Mouse (Mus musculus) heart, embryonic 10.5 days (tissue): Measurements from ENCODE around the gene Tmtc4. TPM values are rescaled to one million over a fixed set of nuclear protein-coding genes. Genes with fewer than 3 reads are reported as not detected.

Experiments
- DNase-seq: peaks from one replicate; pipeline ENCODE4 v3.0.0-alpha.2; 2017; ENCODE audit warnings: low spot score
- H3K27ac ChIP-seq: fragments of 300-500 bp; sonication (generic); 2 replicates; pipeline ENCODE4 v1.5.1; 2016; ENCODE audit warnings: mild to moderate bottlenecking
- H3K27me3 ChIP-seq: fragments of 300-500 bp; sonication (generic); 2 replicates; pipeline ENCODE4 v1.6.1; 2016; ENCODE audit warnings: mild to moderate bottlenecking; ENCODE audit not compliant: poor library complexity, insufficient read depth, severe bottlenecking
- H3K36me3 ChIP-seq: fragments of 300-500 bp; sonication (generic); 2 replicates; pipeline ENCODE4 v1.6.1; 2016; ENCODE audit warnings: mild to moderate bottlenecking, moderate library complexity
- H3K4me1 ChIP-seq: fragments of 300-500 bp; sonication (generic); 2 replicates; pipeline ENCODE4 v1.6.1; 2016; ENCODE audit warnings: mild to moderate bottlenecking
- H3K4me3 ChIP-seq: fragments of 300-500 bp; sonication (generic); 2 replicates; pipeline ENCODE4 v1.5.1; 2016; ENCODE audit warnings: mild to moderate bottlenecking, moderate library complexity
- H3K9me3 ChIP-seq: fragments of 300-500 bp; sonication (generic); 2 replicates; pipeline ENCODE4 v1.6.1; 2016; ENCODE audit warnings: mild to moderate bottlenecking, moderate library complexity
- WGBS: fragments of 180-500 bp; shearing (Covaris S2); methylation state at CpG from one replicate; pipeline ENCODE4 v1.1.7; 2016; 5-methylcytosine and 5-hydroxymethylcytosine counted together
- polyA plus RNA-seq: library from polyadenylated mRNA; unstranded; fragments of >200 nt; fragmentation: Nextera tagmentation; extraction: Ambion mirVana; gene quantifications from 2 replicates; pipeline ENCODE4 v1.2.1, GENCODE M21; 2016

The Tmtc4 gene
- polyA plus RNA-seq, 1 experiment from 2014 or later, result 23.2 TPM

DNA sequence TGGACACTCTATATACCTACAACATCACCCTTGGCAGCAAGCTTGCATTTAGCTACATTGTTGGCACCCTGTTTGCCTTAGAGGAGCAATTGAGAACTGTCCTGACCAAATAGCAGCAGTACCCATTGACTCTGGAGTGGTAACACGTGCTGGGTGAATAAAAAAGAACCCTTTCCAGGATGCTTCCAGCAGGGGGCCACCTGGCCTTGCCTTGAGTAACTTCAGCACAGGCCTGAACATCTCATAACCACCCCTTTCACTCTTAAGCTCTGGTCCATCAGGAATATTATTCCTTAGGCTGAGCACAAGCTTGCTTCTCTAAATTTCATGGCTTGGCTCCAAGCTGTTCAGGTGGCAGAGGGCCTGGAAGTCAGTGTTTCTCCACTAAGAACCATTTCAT lies 30.5 kb downstream of the Tmtc4 start:
- peaks cover 3% of the 10 kb centered on the region; the same call in 1 of the 2 replicates for H3K36me3 ChIP-seq
- H3K4me3 ChIP-seq, result no peak overlapping the region
- no peak overlapping the region for H3K27ac ChIP-seq
- DNase-seq, result no peak
- H3K4me1 ChIP-seq, result no peaks in the 10 kb centered on the region
- H3K9me3 ChIP-seq, result no peaks in the 10 kb centered on the region
- WGBS, result 14% methylated on average over 1 of the region's 1 CpGs
- H3K27me3 ChIP-seq, result no peaks in the 10 kb centered on the region

- Histone ChIP-seq H3K27ac (no peak overlapping the region), H3K27me3 (no peaks in the 10 kb centered on the region), H3K9me3 (no peaks in the 10 kb centered on the region), H3K36me3 (peaks cover 3% of the 10 kb centered on the region; the same call in 1 of the 2 replicates), H3K4me3 (no peak overlapping the region), H3K4me1 (no peaks in the 10 kb centered on the region)
- 93% methylated on average over 1 of the region's 1 CpGs for WGBS
- no peak for DNase-seq
Observed at GRCm38 (mm10) chr14:122952556-122952955, 31.3 kb downstream of the Tmtc4 start.

GRCm38 (mm10) chr14:122951676-122952445 lies 32.0 kb downstream of the Tmtc4 start:
- no peak for DNase-seq
- H3K27me3 ChIP-seq, result no peaks in the 10 kb centered on the region
- H3K4me1 ChIP-seq, result no peaks in the 10 kb centered on the region
- peaks cover 3% of the 10 kb centered on the region; the same call in 1 of the 2 replicates for H3K36me3 ChIP-seq
- WGBS, result 84% methylated on average over 6 of the region's 6 CpGs
- no peak overlapping the region for H3K4me3 ChIP-seq
- H3K9me3 ChIP-seq, result no peaks in the 10 kb centered on the region
- no peak overlapping the region for H3K27ac ChIP-seq

GRCm38 (mm10) chr14:122950915-122951314 lies 32.9 kb downstream of the Tmtc4 start:
- no peaks in the 10 kb centered on the region for H3K27me3 ChIP-seq
- no peak for DNase-seq
- H3K36me3 ChIP-seq, result peaks cover 3% of the 10 kb centered on the region; the same call in 1 of the 2 replicates
- H3K27ac ChIP-seq, result no peak overlapping the region
- no peaks in the 10 kb centered on the region for H3K9me3 ChIP-seq
- H3K4me3 ChIP-seq, result no peak overlapping the region
- WGBS, result 81% methylated on average over 1 of the region's 1 CpGs
- no peaks in the 10 kb centered on the region for H3K4me1 ChIP-seq

- H3K27me3 ChIP-seq, result no peaks in the 10 kb centered on the region
- H3K4me3 ChIP-seq, result no peak overlapping the region
- no peaks in the 10 kb centered on the region for H3K9me3 ChIP-seq
- H3K27ac ChIP-seq, result no peak overlapping the region
- WGBS, result 97% methylated on average over 3 of the region's 3 CpGs
- peaks cover 17% of the 10 kb centered on the region for H3K36me3 ChIP-seq
- H3K4me1 ChIP-seq, result no peaks in the 10 kb centered on the region
- no peak for DNase-seq
Observed at GRCm38 (mm10) chr14:122943475-122943853, 40.4 kb downstream of the Tmtc4 start.

- no peak overlapping the region for H3K4me3 ChIP-seq
- DNase-seq, result no peak
- peaks cover 17% of the 10 kb centered on the region for H3K36me3 ChIP-seq
- H3K27ac ChIP-seq, result no peak overlapping the region
- H3K4me1 ChIP-seq, result no peaks in the 10 kb centered on the region
- no peaks in the 10 kb centered on the region for H3K27me3 ChIP-seq
- no peaks in the 10 kb centered on the region for H3K9me3 ChIP-seq
- 82% methylated on average over 4 of the region's 4 CpGs for WGBS
Observed at GRCm38 (mm10) chr14:122942757-122943474, 40.9 kb downstream of the Tmtc4 start.

GRCm38 (mm10) chr14:122936460-122936859 lies 47.4 kb downstream of the Tmtc4 start:
- Histone ChIP-seq H3K4me3 (no peak overlapping the region), H3K27me3 (no peaks in the 10 kb centered on the region), H3K36me3 (peaks cover 21% of the 10 kb centered on the region), H3K9me3 (no peaks in the 10 kb centered on the region), H3K4me1 (no peaks in the 10 kb centered on the region), H3K27ac (no peak overlapping the region)
- 79% methylated on average over 1 of the region's 1 CpGs for WGBS
- DNase-seq, result no peak

- Histone ChIP-seq H3K4me1 (no peaks in the 10 kb centered on the region), H3K36me3 (peaks cover 5% of the 10 kb centered on the region; the same call in 1 of the 2 replicates), H3K4me3 (no peak overlapping the region), H3K27ac (no peak overlapping the region), H3K9me3 (no peaks in the 10 kb centered on the region), H3K27me3 (no peaks in the 10 kb centered on the region)
- 79% methylated on average over 5 of the region's 5 CpGs for WGBS
- DNase-seq, result no peak
Observed at GRCm38 (mm10) chr14:122920011-122920410, 63.8 kb downstream of the Tmtc4 start.

DNA sequence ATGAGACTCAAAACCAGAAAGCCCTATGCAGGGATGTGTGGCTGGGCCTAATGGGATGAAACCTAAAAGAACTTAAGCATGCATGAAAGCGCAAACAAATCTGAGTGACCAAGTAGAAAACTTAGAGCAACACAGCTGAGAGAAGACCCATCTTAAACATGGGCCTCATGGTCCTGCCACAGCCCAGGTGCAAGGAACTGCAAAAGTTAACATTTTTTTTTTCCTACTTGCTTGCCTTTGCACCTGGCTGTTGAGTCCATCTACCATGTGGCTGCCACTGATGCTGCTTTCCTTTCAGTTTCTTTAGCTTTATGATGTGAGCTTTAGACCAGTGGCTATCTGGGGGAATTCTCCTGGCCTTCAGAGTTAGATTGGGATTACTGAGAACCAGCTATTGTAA lies 66.2 kb downstream of the Tmtc4 start:
- H3K27me3 ChIP-seq, result no peaks in the 10 kb centered on the region
- peaks cover 5% of the 10 kb centered on the region; the same call in 1 of the 2 replicates for H3K36me3 ChIP-seq
- no peak overlapping the region for H3K27ac ChIP-seq
- no peak for DNase-seq
- H3K4me1 ChIP-seq, result 0 out of 2 replicates have a peak, but pooled peaks cover 5% of the 10 kb centered on the region
- 90% methylated on average over 1 of the region's 1 CpGs for WGBS
- H3K4me3 ChIP-seq, result no peak overlapping the region
- no peaks in the 10 kb centered on the region for H3K9me3 ChIP-seq

DNA sequence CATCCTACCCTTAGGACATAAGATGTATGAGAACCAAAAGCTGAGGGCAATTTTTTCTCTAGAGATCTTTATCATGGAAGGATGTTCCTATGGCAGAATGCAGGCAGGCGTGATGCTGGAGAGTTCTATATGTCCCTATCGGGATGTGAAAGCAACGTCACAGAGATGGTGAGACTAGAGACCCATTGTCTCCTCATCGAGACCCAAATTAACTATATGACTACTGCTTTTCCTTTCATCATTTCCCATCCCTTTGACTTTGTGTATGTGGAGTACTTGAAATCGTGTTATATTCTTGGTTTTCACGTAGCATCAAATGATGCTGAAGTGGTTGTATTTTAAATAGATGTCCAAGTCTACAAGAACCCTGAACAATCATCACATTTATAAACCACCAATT lies 70.2 kb downstream of the Tmtc4 start, which contains the start of gene Ggact:
Ggact (minus strand) TSS at position 101 of the 400 bp plus-strand sequence.
- 74% methylated on average over 6 of the region's 6 CpGs for WGBS
- no peak for DNase-seq
- H3K9me3 ChIP-seq, result no peaks in the 10 kb centered on the region
- peak within 1 kb of the TSS; percentile 92 for H3K27ac ChIP-seq
- peak within 1 kb of the TSS; percentile 84 for H3K4me3 ChIP-seq
- 0 out of 2 replicates have a peak, but pooled peaks cover 5% of the 10 kb centered on the region for H3K4me1 ChIP-seq
- H3K36me3 ChIP-seq, result 0 out of 2 replicates have a peak, but pooled peaks cover under 1% of the 10 kb centered on the region
- no peaks in the 10 kb centered on the region for H3K27me3 ChIP-seq

GRCm38 (mm10) chr14:122912812-122913498 lies 70.9 kb downstream of the Tmtc4 start:
- peak; percentile 84 for DNase-seq
- Histone ChIP-seq H3K27me3 (no peaks in the 10 kb centered on the region), H3K4me1 (0 out of 2 replicates have a peak, but pooled peaks cover 5% of the 10 kb centered on the region), H3K9me3 (no peaks in the 10 kb centered on the region), H3K27ac (peak overlapping the region; percentile 92), H3K36me3 (0 out of 2 replicates have a peak, but pooled peaks cover 7% of the 10 kb centered on the region), H3K4me3 (peak overlapping the region; percentile 84)
- under 1% methylated on average over 58 of the region's 58 CpGs for WGBS

DNA sequence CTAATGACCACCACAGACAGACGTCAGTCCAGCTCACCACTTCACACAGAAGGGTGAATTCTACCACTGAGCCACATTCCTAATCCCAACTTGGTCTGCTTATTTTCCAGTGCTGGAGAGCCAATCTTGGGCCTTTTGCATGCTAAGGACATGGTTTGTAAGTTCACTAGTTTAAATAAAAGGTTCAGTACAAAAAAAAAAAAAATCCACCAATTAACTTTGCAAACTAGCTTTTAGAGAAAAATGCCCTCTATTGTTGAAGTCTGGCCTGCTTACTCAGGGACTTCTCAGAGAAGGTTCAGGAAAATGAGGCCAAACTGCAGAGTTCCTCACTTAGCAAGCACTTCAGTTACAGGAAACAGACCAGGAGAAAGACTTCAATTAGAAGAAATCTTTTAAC lies 71.7 kb downstream of the Tmtc4 start:
- 50% methylated on average over 1 of the region's 1 CpGs for WGBS
- Histone ChIP-seq H3K27me3 (no peaks in the 10 kb centered on the region), H3K4me1 (0 out of 2 replicates have a peak, but pooled peaks cover 5% of the 10 kb centered on the region), H3K36me3 (0 out of 2 replicates have a peak, but pooled peaks cover 10% of the 10 kb centered on the region), H3K4me3 (peak overlapping the region; percentile 84), H3K9me3 (0 out of 2 replicates have a peak, but pooled peaks cover under 1% of the 10 kb centered on the region), H3K27ac (peak overlapping the region; percentile 92)
- no peak for DNase-seq
